Mouse (Mus musculus) olfactory bulb, adult 2 months (tissue): ENCODE measurements at regions not wholly inside any gene's neighbourhood (a gene's known extent, or its start where the extent isn't known, plus 50 kb on each side); places are given as distances from the start of the nearest gene placed in this dataset.

ENCODE experiments used
- CTCF ChIP-seq: fragments of 200-500 bp; IDR thresholded peaks from 2 replicates; pipeline ENCODE4 v1.5.1; 2012; ENCODE audit warnings: low read depth, mild to moderate bottlenecking, low read length, moderate library complexity; ENCODE audit not compliant: insufficient read depth
- POLR2A ChIP-seq: fragments of 200-500 bp; IDR thresholded peaks from 2 replicates; pipeline ENCODE4 v1.6.1; 2012; ENCODE audit warnings: mild to moderate bottlenecking, low read depth, low read length, moderate library complexity; ENCODE audit not compliant: insufficient read depth

- TF ChIP-seq CTCF (no peak), POLR2A (no peak)
Measured at GRCm38 (mm10) chr10:98032661-98033060, 306.1 kb upstream of the C030005K15Rik start.
